Mouse (Mus musculus) adrenal gland, adult 2 months (tissue): ENCODE measurements at regions not wholly inside any gene's neighbourhood (a gene's known extent, or its start where the extent isn't known, plus 50 kb on each side); places are given as distances from the start of the nearest gene placed in this dataset.

Experiments
- DNase-seq: peaks from one replicate; pipeline ENCODE4 v3.0.0; 2021

- DNase-seq: no peak
Measured at GRCm38 (mm10) chr11:32990201-32990600, 157.0 kb downstream of the Fgf18 start.

DNA sequence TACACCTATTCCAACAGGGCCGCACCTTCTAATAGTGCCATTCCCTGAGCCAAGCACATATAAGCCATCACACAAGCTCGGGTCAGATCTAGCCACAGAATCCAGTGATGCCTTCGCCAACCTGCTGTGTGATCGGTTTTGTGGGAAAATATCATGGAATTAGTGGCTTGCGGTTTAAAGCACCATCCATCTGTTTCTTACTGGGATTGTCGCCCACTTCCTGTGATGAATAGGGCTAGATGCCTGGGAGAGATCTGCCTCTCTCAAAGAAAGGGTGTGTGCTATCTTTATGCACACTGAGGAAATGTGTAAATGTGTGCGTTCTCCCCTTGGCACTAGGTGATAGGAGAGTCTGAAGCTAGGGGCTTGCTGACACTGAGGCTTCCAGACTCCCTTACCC, 154.5 kb upstream of the Smim23 start:
- no peak for DNase-seq

DNA sequence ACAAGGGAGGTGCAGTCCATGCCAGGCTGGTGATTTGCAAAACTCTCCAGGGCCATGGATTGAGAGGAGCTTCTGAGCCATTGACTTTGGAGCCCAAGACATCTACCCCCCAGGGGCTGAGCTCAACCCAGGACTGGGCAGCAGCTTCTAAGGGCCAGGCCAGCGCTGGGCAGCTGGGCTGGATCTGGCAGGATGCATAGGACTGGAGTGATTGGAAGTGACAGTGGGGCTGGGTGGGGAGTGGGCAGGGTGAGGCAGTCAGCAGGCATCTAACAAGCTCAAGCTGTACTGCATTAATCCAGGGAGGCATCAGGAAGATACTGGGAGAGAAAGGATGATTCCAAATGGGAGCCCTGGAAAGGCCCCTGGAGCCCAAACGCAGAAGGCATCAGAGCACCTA, 152.2 kb upstream of the Smim23 start:
- DNase-seq: no peak

DNA sequence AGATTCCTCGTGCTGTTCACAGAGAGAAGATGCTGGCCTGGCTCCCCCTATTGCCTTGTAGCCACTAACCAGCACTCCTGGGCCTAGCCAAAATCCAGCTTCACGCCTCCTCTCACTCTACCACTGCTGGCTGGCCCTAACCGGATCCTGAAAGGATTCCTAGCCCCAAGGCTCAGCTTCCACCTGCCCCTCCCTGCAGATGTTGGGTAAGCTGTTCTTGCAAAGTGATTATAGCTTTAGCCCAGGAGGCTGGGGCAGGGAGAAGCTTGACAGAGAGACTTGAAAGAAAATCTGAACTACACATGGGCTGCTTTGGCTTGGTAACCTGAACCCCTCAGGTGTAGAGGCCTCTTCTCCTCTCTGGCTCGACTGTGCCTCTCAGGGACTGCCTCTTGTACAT, 149.0 kb upstream of the Smim23 start:
- DNase-seq: no peak

- peak; percentile 39 for DNase-seq
Measured at GRCm38 (mm10) chr11:32965418-32965817, 141.0 kb upstream of the Smim23 start.

GRCm38 (mm10) chr11:32963625-32964293, 139.4 kb upstream of the Smim23 start:
- no peak for DNase-seq

GRCm38 (mm10) chr11:32961600-32961999, 137.2 kb upstream of the Smim23 start:
- no peak for DNase-seq

DNA sequence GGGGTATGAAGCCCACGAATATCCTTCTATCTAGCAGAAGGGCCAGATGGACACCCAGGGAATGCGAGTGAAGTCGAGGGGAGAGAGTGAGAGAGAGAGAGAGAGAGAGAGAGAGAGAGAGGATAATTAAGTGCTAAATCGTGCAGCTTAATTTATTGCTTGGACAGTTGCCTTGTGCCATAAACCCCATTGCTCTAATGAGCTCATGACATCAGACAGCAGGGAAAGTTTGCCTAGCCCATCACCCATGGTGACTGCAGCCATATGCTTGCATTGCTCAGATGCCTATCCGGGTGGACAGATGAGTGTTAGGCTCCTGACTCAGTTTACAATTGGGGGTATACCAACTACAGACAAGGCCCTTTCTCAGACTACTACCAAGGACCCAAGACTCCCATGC, 134.6 kb upstream of the Smim23 start:
- no peak for DNase-seq

- peak; percentile 65 for DNase-seq
Measured at GRCm38 (mm10) chr11:32956993-32957392, 132.6 kb upstream of the Smim23 start.

- no peak for DNase-seq
Measured at GRCm38 (mm10) chr11:32952271-32952670, 127.9 kb upstream of the Smim23 start.

DNA sequence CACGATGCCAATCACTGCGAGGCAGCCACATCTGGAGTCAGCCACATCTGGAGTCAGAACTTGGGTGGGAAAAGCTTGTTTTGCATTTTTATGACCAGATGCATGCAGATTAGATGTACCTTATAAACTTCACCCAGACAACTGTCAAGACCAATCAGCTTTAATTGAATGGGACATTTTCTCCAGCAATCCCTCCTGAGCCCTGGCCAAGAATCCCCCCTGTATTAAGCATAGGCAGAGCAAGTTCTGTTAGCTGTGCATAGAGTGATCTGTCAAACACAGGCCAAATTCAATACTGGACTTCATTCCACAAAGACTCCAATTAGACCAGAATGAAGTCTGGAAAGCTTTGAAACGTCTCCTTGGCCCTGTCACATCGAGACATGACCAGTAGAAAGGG, 123.7 kb upstream of the Smim23 start:
- no peak for DNase-seq

DNA sequence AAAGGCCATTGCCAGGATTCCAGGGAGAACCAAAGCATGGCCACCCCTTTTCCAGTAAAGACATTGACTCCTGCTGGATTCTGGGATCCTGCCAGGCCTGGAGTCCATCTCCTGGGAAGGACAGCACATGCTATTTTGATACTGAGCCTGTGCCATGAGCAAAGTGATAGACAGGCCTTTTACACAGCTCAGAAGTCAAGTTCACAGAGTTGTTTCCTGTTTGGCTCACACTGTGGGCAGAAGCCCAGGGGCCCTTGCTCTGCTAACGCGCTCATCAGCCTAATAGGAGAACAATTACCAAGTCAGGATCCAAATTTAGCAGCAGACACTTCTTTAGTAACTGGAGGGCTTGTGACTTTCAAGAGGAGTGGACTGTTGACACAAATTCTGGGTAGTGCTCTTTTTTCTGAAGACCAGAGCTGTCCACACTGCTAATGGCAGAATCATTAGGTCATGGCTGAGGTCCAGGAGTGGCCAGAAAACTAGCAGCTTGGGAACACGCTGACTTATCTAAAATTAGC, 122.1 kb upstream of the Smim23 start:
- no peak for DNase-seq

GRCm38 (mm10) chr11:32945071-32945470, 120.7 kb upstream of the Smim23 start:
- no peak for DNase-seq

- DNase-seq: peak; percentile 58
Measured at GRCm38 (mm10) chr11:32941331-32942009, 117.1 kb upstream of the Smim23 start.

- DNase-seq: no peak
Measured at GRCm38 (mm10) chr11:32939102-32939501, 114.7 kb upstream of the Smim23 start.

DNA sequence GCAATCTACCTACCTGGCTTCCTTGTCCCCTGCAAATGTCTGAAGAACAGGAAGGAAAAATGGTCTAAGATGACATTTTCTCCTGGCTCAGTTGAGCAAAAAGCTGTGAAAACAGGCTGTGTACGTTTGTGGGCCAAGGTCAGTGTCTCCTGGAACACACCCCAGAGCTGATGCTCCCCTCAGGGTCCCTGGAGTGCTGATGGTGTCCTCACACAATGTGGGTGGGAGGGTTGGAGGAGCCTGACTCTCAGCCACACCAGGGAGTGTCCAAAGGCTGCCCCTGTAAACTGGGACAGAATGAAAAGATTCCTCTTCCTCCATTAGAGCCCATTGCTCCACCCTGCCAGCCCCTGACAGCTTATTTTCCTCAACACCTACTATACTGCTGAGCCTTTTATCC, 112.8 kb upstream of the Smim23 start:
- peak; percentile 20 for DNase-seq

- no peak for DNase-seq
Measured at GRCm38 (mm10) chr11:32931928-32932327, 107.5 kb upstream of the Smim23 start.

DNA sequence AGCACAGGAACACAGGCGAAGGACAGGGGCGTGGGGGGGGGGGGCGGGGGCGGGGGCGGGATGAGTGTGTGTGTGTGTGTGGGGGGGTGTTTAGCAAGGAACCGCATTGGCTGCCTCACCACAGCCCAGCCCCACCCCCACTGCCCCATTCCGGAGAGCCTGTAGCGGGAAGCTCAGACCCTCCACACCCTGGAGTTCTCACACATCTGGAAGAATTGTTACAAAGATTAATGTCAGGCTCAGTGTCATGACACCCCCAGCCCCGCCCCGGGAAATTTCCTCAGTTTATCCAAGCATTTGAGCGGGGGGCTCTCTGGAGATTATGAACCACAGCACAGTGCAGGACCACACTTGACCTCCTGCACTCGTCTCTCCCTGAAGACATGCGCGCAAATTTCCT, 106.6 kb upstream of the Smim23 start:
- no peak for DNase-seq

- no peak for DNase-seq
Measured at GRCm38 (mm10) chr11:32928837-32929236, 104.4 kb upstream of the Smim23 start.

DNA sequence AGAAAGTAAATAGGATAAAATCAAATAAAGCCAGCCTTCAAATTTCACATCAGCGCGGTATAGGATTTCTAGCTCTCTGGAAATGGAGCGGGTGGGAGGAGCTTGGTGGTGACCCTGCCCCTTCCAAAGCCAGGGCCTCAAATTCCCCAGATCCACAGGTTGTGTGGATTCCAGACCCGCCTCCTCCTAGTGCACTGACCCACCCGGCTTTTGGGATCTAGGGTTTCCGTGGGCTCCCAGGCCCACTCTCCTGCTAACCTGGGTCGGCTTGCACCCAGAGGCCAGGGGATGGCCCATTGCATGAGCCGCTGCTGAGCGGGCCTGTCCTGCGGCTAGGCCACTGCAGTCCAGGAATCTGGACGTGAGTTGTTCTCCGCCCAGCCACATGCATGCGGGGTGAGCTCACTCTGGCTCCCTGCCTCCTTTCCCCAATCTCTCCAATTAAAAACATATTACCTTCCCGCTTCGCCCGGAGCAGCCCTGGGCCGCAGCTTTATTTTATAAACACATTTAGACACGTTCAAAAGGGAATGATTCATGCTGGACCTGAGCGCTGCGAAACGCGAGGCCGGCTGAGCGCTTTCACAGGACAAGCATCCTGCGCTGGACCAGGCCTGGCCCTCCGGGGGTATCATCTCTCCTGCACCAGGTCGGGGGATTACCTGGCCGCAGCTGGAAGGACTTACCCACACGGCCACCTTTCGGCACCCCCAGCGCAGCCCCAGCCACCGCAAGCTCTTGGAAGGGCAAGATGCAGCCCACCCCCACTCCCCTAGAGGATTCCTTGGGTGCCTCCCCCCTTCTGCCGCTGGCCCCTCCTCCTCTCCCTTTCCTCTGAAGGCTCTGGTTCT, 101.2 kb upstream of the Smim23 start:
- DNase-seq: peak; percentile 37

DNA sequence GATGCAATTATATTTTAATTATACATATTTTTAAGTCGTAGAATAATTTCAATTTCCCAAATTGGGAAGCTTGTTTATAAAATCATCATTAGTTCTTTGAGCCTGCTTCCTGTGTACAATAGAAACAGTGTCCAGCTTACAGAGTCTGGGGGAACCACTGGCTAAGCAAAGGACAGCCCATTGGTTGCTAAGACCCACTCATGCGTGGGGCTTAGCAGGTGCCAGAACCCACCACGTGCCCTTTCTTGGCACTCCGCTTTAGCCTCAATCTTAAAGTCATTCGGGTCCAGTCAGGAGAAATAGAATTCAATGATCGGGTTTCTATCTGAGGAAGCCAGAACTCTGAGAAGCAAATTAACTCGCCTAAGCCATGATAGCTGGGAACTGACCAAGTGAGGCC, 100.5 kb upstream of the Smim23 start:
- DNase-seq: no peak

- DNase-seq: no peak
Measured at GRCm38 (mm10) chr11:32913071-32913470, 88.7 kb upstream of the Smim23 start.

DNA sequence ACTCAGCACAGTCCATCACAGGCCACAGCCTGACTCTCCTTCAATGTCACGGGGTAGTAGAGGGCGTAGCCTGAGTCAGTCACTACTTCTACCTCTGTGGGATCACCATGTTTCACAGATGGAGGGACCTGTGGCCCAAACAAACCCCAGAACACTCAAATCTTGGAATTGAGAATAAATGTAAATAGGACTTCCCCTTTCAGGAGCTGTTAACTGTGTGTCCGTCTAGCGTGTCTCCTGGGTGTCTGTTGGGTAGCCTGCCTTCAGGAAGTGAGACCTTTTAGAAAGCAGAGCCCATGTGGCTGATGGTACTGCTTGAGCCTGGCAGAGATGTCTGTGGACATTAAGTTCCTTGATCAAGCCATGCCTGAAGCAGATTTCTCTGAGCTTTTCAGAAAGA, 87.4 kb upstream of the Smim23 start:
- DNase-seq: no peak
